Mouse (Mus musculus) limb, embryonic 15.5 days (tissue): Measurements from ENCODE around the gene Dcaf10. TPM values are rescaled to one million over a fixed set of nuclear protein-coding genes. Genes with fewer than 3 reads are reported as not detected.

ENCODE experiments used
- ATAC-seq: fragments of 200-750 bp; cut with Nextera tagmentation; 2 replicates; pipeline ENCODE4 v1.8.0; 2017; ENCODE audit warnings: low read depth, moderate TSS enrichment; ENCODE audit not compliant: insufficient number of reproducible peaks, low FRiP score, low TSS enrichment
- H3K27ac ChIP-seq: fragments of 300-500 bp; sonication (generic); 2 replicates; pipeline ENCODE4 v1.5.1; 2015; ENCODE audit warnings: moderate library complexity, mild to moderate bottlenecking, inconsistent platforms
- H3K27me3 ChIP-seq: fragments of 300-500 bp; sonication (generic); 2 replicates; pipeline ENCODE4 v1.6.1; 2015; ENCODE audit warnings: inconsistent platforms
- H3K36me3 ChIP-seq: fragments of 300-500 bp; sonication (generic); 2 replicates; pipeline ENCODE4 v1.6.1; 2015; ENCODE audit warnings: inconsistent platforms
- H3K4me1 ChIP-seq: fragments of 300-500 bp; sonication (generic); 2 replicates; pipeline ENCODE4 v1.6.1; 2015; ENCODE audit warnings: inconsistent platforms
- H3K4me2 ChIP-seq: fragments of 300-500 bp; sonication (generic); 2 replicates; pipeline ENCODE4 v1.6.1; 2015; ENCODE audit warnings: mild to moderate bottlenecking, inconsistent platforms
- H3K4me3 ChIP-seq: fragments of 300-500 bp; sonication (generic); 2 replicates; pipeline ENCODE4 v1.5.1; 2015; ENCODE audit warnings: mild to moderate bottlenecking, inconsistent platforms
- H3K9ac ChIP-seq: fragments of 300-500 bp; sonication (generic); 2 replicates; pipeline ENCODE4 v1.6.1; 2015; ENCODE audit warnings: inconsistent platforms
- H3K9me3 ChIP-seq: fragments of 300-500 bp; sonication (generic); 2 replicates; pipeline ENCODE4 v1.6.1; 2016; ENCODE audit warnings: inconsistent platforms
- WGBS: fragments of 180-500 bp; shearing (Covaris S2); methylation state at CpG from one replicate; pipeline ENCODE4 v1.1.7; 2015; 5-methylcytosine and 5-hydroxymethylcytosine counted together
- polyA plus RNA-seq: library from polyadenylated mRNA; unstranded; fragments of >200 nt; fragmentation: Nextera tagmentation; extraction: Ambion mirVana; gene quantifications from 2 replicates; pipeline ENCODE4 v1.2.1, GENCODE M21; 2015

The Dcaf10 gene
- 9.3 and 13.7 TPM in 2 replicates for polyA plus RNA-seq

DNA sequence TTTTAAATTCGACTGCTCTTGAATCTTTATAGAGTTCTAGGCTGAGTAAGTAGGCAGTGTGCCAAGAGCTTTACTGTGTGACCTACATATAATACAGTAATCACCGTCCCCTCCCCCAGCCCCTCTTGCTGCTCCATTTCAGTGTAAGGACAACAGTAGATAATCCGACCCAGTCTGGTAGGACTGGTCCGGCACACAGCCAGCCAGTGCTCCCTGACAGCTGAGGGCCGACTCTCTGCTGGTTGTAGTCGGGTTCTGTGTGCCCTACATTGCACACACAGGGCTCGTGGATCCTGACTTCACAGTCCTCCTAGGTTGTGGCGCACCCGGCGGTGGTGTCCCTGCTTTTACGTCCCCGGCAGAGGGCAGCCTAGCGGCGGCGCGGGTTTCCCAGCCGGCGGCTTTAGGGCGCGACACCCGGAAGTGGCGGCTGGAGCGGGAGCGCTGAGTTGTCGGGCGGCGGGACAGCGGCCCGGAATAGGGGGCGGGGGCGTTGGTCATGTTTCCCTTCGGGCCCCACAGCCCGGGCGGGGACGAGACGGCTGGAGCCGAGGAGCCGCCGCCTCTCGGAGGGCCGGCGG, at the start of gene Dcaf10:
TSS of gene Dcaf10 (plus strand) at position 433 of the 581 bp plus-strand sequence.
- Histone ChIP-seq H3K4me3 (peak within 1 kb of the TSS; percentile 94), H3K9me3 (no peaks in the 10 kb centered on the region)

DNA sequence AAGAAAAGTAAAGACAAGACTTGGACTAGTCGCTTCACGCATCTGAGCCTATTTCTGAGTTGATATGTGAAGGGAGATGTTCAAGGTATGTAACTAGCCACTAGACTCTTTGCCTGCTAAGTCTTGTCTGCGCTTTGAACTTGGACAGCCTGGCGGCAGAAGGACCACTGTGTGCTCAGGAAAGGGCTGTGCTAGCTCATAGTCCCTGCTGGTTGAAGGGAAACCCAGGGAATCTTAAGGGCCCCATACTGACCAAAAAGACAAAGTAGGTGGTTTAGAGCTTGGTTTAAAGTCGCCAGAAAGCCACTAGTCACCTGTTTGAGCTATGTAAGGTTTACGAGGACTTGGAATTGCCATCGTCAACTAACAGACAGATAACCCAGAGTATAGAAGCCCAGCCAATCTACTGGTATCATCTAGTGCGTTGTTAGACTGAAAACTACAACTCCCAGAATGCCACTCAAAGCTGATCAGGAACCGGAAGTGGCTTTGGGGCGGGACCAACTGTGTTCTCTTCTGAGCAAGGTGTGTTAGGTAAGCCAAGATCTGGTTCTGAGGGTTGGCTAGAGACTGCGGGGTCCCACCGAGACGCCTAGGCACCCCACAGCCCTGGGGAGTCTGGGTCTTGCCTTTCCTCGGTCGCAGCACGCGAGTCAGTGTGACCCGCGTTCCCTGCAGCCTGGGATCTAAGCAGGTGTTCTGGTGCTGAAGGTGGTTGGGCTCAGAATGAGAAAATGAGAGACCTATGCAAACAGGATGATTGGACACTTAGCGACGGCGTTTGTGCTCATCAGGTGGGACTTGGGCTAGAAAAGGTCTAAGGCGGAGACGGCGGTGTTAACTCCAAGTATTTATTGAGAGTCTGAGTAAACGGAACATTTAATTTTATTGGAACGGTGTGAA, 45.0 kb upstream of the Dcaf10 start, which contains the start of gene Trmt10b:
TSS of gene Trmt10b (plus strand) at position 466 of the 903 bp plus-strand sequence.
- Histone ChIP-seq H3K36me3 (peaks cover 18% of the 10 kb centered on the region), H3K9me3 (no peaks in the 10 kb centered on the region), H3K4me2 (peak within 1 kb of the TSS; percentile 66), H3K27ac (no peak within 1 kb of the TSS), H3K27me3 (no peaks in the 10 kb centered on the region), H3K9ac (peak within 1 kb of the TSS; percentile 67), H3K4me3 (peak within 1 kb of the TSS; percentile 83), H3K4me1 (peaks cover 11% of the 10 kb centered on the region)
- no peak for ATAC-seq
- 19% methylated on average over 27 of the region's 27 CpGs for WGBS

More for the DNA sequence above, at the start of gene Dcaf10:
- Histone ChIP-seq H3K27ac (peak within 1 kb of the TSS; percentile 97), H3K36me3 (no peaks in the 10 kb centered on the region), H3K4me1 (peaks cover 18% of the 10 kb centered on the region), H3K9ac (peak within 1 kb of the TSS; percentile 94), H3K27me3 (no peaks in the 10 kb centered on the region), H3K4me2 (peak within 1 kb of the TSS; percentile 73)
- WGBS: under 1% methylated on average over 39 of the region's 42 CpGs
- peak; percentile 95 for ATAC-seq

- Histone ChIP-seq H3K9ac (no peak overlapping the region), H3K27me3 (no peaks in the 10 kb centered on the region), H3K4me1 (no peaks in the 10 kb centered on the region), H3K4me3 (no peak overlapping the region), H3K4me2 (no peak overlapping the region), H3K27ac (no peak overlapping the region), H3K36me3 (peaks cover 64% of the 10 kb centered on the region), H3K9me3 (no peaks in the 10 kb centered on the region)
- 93% methylated on average over 14 of the region's 14 CpGs for WGBS
- ATAC-seq: no peak
These were observed 36.4 kb upstream of the Dcaf10 start for GRCm38 (mm10) chr4:45305536-45305935.

DNA sequence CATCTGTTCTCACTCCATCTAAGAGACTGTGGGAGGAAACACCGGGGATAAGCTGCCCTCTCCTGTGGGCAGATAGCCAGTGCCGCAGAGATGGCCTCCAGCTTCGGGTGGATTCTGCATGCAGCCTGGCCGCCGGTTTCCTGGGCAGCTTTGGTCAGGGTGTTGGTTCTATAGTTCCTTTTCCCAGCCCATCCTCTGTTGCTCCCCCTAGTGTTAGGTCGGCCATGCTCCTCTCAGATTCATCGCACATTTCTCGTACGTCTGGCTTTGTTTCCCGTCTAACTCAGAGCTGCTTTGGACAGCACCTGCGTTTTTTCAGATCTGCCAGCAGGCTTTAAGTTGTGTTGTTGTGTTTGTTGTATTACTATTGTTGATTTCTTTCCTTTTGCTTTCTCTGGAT, 33.9 kb upstream of the Dcaf10 start:
- WGBS: 36% methylated on average over 11 of the region's 11 CpGs
- no peak for ATAC-seq

DNA sequence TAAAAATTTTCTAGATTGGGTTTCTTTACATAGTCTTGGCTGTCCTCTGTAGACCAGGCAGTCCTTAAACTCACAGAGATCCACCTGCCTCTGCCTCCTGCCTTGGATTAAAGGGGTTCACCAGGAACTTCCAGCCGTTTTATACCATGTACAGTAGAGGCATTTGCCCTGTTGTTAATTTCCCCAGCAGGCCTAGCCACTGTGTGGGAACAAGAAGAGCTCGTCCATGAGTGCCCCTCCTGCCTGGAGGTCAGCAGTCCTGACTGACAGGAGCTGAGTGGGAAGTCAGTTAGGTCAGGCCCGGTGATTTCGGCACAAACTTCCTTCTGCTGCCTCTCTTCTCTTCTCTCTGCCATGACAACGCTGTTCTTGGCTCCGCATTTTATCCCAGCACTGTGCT, 33.3 kb upstream of the Dcaf10 start:
- H3K9me3 ChIP-seq: no peaks in the 10 kb centered on the region
- no peak overlapping the region for H3K9ac ChIP-seq
- no peak for ATAC-seq
- peaks cover 52% of the 10 kb centered on the region for H3K36me3 ChIP-seq
- H3K27me3 ChIP-seq: no peaks in the 10 kb centered on the region
- H3K4me3 ChIP-seq: no peak overlapping the region
- no peak overlapping the region for H3K4me2 ChIP-seq
- H3K27ac ChIP-seq: no peak overlapping the region
- 92% methylated on average over 6 of the region's 6 CpGs for WGBS
- no peaks in the 10 kb centered on the region for H3K4me1 ChIP-seq

More for the DNA sequence above, 33.9 kb upstream of the Dcaf10 start:
- Histone ChIP-seq H3K9me3 (no peaks in the 10 kb centered on the region), H3K27ac (no peak overlapping the region), H3K4me1 (no peaks in the 10 kb centered on the region), H3K4me3 (no peak overlapping the region), H3K4me2 (no peak overlapping the region), H3K36me3 (peaks cover 52% of the 10 kb centered on the region), H3K9ac (no peak overlapping the region), H3K27me3 (no peaks in the 10 kb centered on the region)

- Histone ChIP-seq H3K4me1 (no peaks in the 10 kb centered on the region), H3K27ac (no peak overlapping the region), H3K9ac (no peak overlapping the region), H3K27me3 (no peaks in the 10 kb centered on the region), H3K9me3 (no peaks in the 10 kb centered on the region), H3K4me3 (no peak overlapping the region), H3K4me2 (no peak overlapping the region), H3K36me3 (peaks cover 49% of the 10 kb centered on the region)
- no peak for ATAC-seq
- 92% methylated on average over 2 of the region's 2 CpGs for WGBS
These were observed 30.8 kb upstream of the Dcaf10 start for GRCm38 (mm10) chr4:45311056-45311455.

DNA sequence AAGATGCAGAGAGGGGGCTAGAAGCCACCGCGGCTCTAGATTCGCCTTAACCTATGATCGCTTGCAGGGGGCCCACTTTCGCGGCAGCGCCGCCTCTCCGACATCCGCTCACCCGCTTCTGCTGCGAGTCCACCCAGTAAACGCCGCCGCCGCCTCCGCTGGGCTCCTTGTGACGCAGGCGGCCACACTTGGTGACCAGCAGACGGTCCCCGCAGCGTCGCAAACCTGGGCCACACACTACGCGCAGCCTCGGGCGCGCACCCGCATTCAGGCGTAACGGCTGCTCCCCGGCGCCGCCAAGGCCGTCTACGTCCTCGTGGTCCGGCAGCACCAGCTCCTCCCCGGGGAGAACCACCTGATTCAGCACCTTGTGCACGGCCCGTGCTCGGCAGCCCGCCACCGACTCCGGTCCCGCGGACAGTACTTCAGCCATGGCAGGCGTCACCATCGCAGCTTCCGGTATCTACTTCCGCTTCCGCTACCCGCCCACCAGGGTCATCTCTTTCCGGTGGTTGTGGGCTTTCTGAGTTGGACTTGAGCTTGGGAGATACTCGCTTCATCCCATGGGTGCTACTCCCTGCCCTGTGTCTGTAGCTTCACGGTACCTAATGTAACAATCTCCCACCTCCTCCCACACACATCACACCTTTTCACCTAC, 21.6 kb upstream of the Dcaf10 start:
- Histone ChIP-seq H3K4me1 (peaks cover 8% of the 10 kb centered on the region), H3K36me3 (peaks cover 24% of the 10 kb centered on the region), H3K4me2 (peak overlapping the region; percentile 54), H3K4me3 (peak overlapping the region; percentile 94), H3K27me3 (peaks cover 12% of the 10 kb centered on the region), H3K9ac (peak overlapping the region; percentile 89), H3K27ac (peak overlapping the region; percentile 83), H3K9me3 (no peaks in the 10 kb centered on the region)
- 0 out of 2 replicates have a peak, but pooled peaks have one; percentile 74 for ATAC-seq
- under 1% methylated on average over 56 of the region's 56 CpGs for WGBS

DNA sequence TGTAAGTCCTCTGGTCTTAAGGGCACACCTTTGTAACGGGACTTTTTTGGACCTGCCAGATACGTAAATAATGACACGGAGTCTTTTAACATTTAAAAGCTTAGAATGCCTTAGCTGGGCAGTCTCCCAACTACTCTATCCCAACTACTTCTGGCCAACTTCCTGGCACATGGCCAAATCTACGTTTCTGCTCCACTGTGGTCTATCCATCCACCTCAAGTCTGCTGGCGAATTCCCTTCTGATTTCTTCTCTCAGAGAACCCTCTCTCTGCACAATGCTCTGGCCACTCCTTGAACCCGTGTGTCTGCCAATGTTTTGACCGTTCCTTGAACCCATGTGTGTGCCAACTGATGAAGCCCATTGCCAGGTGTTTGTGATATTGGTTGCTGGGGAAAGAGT, 10.8 kb upstream of the Dcaf10 start:
- 60% methylated on average over 7 of the region's 7 CpGs for WGBS
- H3K9ac ChIP-seq: no peak overlapping the region
- H3K27me3 ChIP-seq: peaks cover 3% of the 10 kb centered on the region; the same call in 1 of the 2 replicates
- H3K36me3 ChIP-seq: no peaks in the 10 kb centered on the region
- ATAC-seq: no peak
- H3K9me3 ChIP-seq: no peaks in the 10 kb centered on the region
- no peak overlapping the region for H3K4me3 ChIP-seq
- no peak overlapping the region for H3K27ac ChIP-seq
- H3K4me2 ChIP-seq: no peak overlapping the region
- H3K4me1 ChIP-seq: no peaks in the 10 kb centered on the region

GRCm38 (mm10) chr4:45332466-45332865, 9.4 kb upstream of the Dcaf10 start:
- H3K4me3 ChIP-seq: no peak overlapping the region
- no peaks in the 10 kb centered on the region for H3K9me3 ChIP-seq
- no peaks in the 10 kb centered on the region for H3K4me1 ChIP-seq
- 73% methylated on average over 3 of the region's 3 CpGs for WGBS
- H3K4me2 ChIP-seq: no peak overlapping the region
- no peak for ATAC-seq
- no peak overlapping the region for H3K27ac ChIP-seq
- H3K9ac ChIP-seq: no peak overlapping the region
- peaks cover 3% of the 10 kb centered on the region; the same call in 1 of the 2 replicates for H3K27me3 ChIP-seq
- no peaks in the 10 kb centered on the region for H3K36me3 ChIP-seq

DNA sequence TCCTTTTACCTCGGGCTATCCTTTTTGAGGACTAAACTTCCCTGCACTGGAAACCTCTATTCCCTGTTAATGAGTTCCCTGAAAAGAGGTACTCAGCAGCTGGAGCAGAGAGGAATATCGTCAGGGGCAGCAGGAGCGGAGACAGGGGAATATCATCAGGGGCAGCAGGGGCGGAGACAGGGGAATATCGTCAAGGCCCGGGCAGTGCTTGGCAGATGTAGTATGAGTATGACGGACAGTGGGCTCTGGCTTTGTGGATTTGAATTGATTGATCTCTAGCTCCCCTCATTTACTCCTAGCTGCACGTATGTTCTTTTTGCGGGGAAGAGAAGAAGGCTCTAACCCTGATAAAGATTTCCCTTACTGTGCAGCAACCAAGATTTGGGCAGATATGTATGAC, 675 bp upstream of the Dcaf10 start:
- H3K4me1 ChIP-seq: peaks cover 18% of the 10 kb centered on the region
- no peak overlapping the region for H3K9ac ChIP-seq
- WGBS: 45% methylated on average over 9 of the region's 9 CpGs
- H3K27me3 ChIP-seq: no peaks in the 10 kb centered on the region
- H3K4me3 ChIP-seq: peak overlapping the region; percentile 94
- ATAC-seq: no peak
- peak overlapping the region; percentile 97 for H3K27ac ChIP-seq
- H3K4me2 ChIP-seq: peak overlapping the region; percentile 73
- no peaks in the 10 kb centered on the region for H3K9me3 ChIP-seq
- no peaks in the 10 kb centered on the region for H3K36me3 ChIP-seq

DNA sequence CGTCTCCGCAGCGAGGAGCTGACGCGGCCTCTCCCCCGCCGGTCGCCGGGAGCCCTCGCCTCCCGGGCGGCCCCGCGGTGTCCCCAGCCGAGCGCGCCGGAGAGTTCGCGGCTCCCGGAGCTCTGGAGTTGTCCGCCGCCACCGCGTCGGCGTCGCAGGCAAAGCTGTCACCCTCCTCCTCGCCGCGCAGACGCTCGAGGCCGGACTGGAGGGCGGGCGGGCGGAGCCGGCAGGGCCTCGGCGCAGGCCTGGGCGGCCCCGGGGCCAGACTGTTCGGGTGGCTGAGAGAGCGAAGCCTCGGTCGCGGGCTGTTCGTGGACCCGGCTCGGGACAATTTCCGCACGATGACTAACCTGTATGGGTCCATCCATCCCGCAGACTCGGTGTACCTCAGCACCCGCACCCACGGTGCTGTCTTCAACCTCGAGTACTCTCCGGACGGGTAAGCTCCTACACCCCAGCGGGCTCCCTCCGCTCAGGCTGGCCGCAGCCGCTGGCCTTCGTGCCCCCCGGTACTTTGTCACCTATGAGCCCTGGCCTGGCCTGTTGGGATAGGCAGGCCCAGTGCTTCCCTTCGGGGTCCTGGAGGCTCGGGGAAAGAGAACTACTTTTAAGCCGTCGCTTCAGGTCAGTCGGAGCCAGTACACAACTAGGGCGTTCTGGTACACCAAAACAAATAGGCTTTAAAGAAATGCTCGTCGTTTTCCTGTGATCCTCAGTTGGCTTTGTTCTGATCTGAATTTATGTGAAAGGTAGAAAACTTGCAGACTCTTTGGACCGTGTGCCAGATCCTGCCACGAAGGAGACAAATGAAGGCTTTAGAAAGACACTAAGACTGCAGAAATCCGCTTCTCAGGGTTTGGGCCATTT, 620 bp downstream of the Dcaf10 start, which contains the start of gene Exosc3:
TSS of gene Exosc3 (minus strand) at position 447 of the 870 bp plus-strand sequence.
- Histone ChIP-seq H3K9ac (peak within 1 kb of the TSS; percentile 94), H3K4me2 (peak within 1 kb of the TSS; percentile 73), H3K9me3 (no peaks in the 10 kb centered on the region), H3K36me3 (0 out of 2 replicates have a peak, but pooled peaks cover 2% of the 10 kb centered on the region), H3K4me1 (peaks cover 18% of the 10 kb centered on the region), H3K27ac (peak within 1 kb of the TSS; percentile 97), H3K27me3 (no peaks in the 10 kb centered on the region), H3K4me3 (peak within 1 kb of the TSS; percentile 94)
- WGBS: under 1% methylated on average over 75 of the region's 76 CpGs
- peak; percentile 83 for ATAC-seq
